In the genomic region with DNA sequence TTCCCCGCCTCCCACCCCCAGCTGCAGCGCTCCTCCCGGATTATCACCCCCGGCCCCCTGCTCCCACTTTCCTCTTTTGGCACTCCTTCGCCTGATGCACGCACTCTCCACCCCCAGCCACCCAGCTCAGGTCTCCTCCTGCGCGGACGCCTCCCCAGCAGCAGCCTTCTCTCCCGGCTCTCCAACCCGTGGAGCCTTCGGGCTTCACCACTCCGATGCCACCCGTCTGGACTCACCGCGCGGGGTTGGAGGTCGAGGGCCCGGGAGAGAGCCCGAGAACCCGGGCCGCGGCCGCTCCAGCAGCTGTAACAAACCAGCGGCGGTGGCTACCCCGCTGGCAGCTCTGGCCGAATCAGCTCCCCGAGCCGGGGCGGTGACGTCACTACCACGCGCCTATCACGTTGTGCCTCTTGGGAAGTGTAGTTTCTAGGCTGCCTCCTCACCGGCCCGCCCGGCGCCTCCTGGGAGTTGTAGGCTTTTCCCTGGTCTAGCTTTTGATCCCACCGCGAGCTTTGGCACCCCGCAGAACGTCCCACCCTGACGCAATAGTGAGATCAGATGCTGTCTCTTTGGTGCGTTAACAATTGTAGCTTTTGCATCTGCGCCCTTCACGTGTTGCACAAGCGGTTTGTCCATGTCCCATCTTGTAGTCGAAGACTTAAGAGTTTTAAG, we compare ENCODE assay signal across 8 mouse cellular contexts. TPM values are rescaled to one million over a fixed set of nuclear protein-coding genes. Genes with fewer than 3 reads are reported as not detected.
DNase-seq lines count a peak whose midpoint lies in the region; ATAC-seq and TF ChIP-seq lines count a peak whose summit lies in the region.

A gene (minus strand): TSS at position 477 of the 672 bp plus-strand sequence.

- no peaks in the 10 kb centered on the region for H3K9me3 ChIP-seq in heart, embryonic 10.5 days
- H3K9me3 ChIP-seq in kidney, embryonic 15.5 days (replicated peaks): no peaks in the 10 kb centered on the region

- no peak for TF ChIP-seq POLR2A in bone marrow macrophage, adult 2 months (IDR thresholded peaks at IDR 0.05; ENCODE audit: borderline replicate concordance, low read depth, low read length)
- peak; percentile 68 for TF ChIP-seq POLR2A in embryonic fibroblast, embryonic 13.5 days (IDR thresholded peaks at IDR 0.05; ENCODE audit: low read depth, low read length)

- under 1% methylated on average over 49 of the region's 49 CpGs for WGBS in heart, embryonic 10.5 days
- under 1% methylated on average over 49 of the region's 49 CpGs for WGBS in kidney, embryonic 15.5 days

- H3K36me3 ChIP-seq in heart, embryonic 10.5 days: peaks cover 21% of the 10 kb centered on the region
- H3K36me3 ChIP-seq in kidney, embryonic 15.5 days: peaks cover 16% of the 10 kb centered on the region

- H3K4me1 ChIP-seq in bone marrow macrophage, adult 2 months (ENCODE audit: control insufficient read depth, insufficient read depth, low read length): peaks cover 41% of the 10 kb centered on the region
- H3K4me1 ChIP-seq in embryonic fibroblast, embryonic 13.5 days (ENCODE audit: control insufficient read depth, insufficient read depth, low read length): peaks cover 19% of the 10 kb centered on the region
- peaks cover 77% of the 10 kb centered on the region for H3K4me1 ChIP-seq in heart, embryonic 10.5 days
- H3K4me1 ChIP-seq in kidney, embryonic 15.5 days: peaks cover 55% of the 10 kb centered on the region

- peak within 1 kb of the TSS; percentile 80 for H3K4me2 ChIP-seq in kidney, embryonic 15.5 days

- H3K27ac ChIP-seq in bone marrow macrophage, adult 2 months (ENCODE audit: insufficient read depth, low read depth, low read length): peak within 1 kb of the TSS; percentile 8; the same call in 1 of the 2 replicates
- peak within 1 kb of the TSS; percentile 39 for H3K27ac ChIP-seq in embryonic fibroblast, embryonic 13.5 days (ENCODE audit: insufficient read depth, low read length)
- peak within 1 kb of the TSS; percentile 95 for H3K27ac ChIP-seq in heart, embryonic 10.5 days
- H3K27ac ChIP-seq in kidney, embryonic 15.5 days: peak within 1 kb of the TSS; percentile 87

- DNase-seq in A20 (ENCODE audit: low read depth, low spot score) (peak; percentile 98), liver (peak; percentile 99)
- peak; percentile 100 for DNase-seq in heart, embryonic 10.5 days (ENCODE audit: low spot score)
- peak; percentile 98 to 99 for DNase-seq in spleen, postnatal 4 days (ENCODE audit: low spot score in 2 of 2)

- no peaks in the 10 kb centered on the region for H3K27me3 ChIP-seq in heart, embryonic 10.5 days (ENCODE audit: insufficient read depth, poor library complexity, severe bottlenecking)
- H3K27me3 ChIP-seq in kidney, embryonic 15.5 days: peaks cover 12% of the 10 kb centered on the region

- peak within 1 kb of the TSS; percentile 87 for H3K9ac ChIP-seq in kidney, embryonic 15.5 days

- H3K4me3 ChIP-seq in bone marrow macrophage, adult 2 months (ENCODE audit: insufficient read depth, low read length): peak within 1 kb of the TSS; percentile 78
- peak within 1 kb of the TSS; percentile 86 for H3K4me3 ChIP-seq in embryonic fibroblast, embryonic 13.5 days (ENCODE audit: insufficient read depth, low read length)
- peak within 1 kb of the TSS; percentile 97 for H3K4me3 ChIP-seq in heart, embryonic 10.5 days
- peak within 1 kb of the TSS; percentile 86 for H3K4me3 ChIP-seq in kidney, embryonic 15.5 days (replicated peaks)

- TF ChIP-seq CTCF in bone marrow macrophage, adult 2 months (IDR thresholded peaks at IDR 0.05; ENCODE audit: low read depth, low read length): no peak
- no peak for TF ChIP-seq CTCF in embryonic fibroblast, embryonic 13.5 days (IDR thresholded peaks at IDR 0.05; ENCODE audit: borderline replicate concordance, insufficient read depth, low read length)

- peak; percentile 95 for ATAC-seq in kidney, embryonic 15.5 days (replicated peaks; ENCODE audit: low FRiP score)
- peak; percentile 94 for ATAC-seq in monocyte, adult 5-6 weeks (replicated peaks; ENCODE audit: insufficient number of reproducible peaks, low FRiP score, low TSS enrichment, poor library complexity, severe bottlenecking)

RNA-seq across cellular contexts. Expression of the gene that starts here (rescaled TPM):
- polyA plus RNA-seq in bone marrow macrophage, adult 2 months (2012; ENCODE audit: insufficient read depth, insufficient read length, missing spikeins): 17.1 and 18.5 TPM in 2 replicates
- 47.7 and 51.9 TPM in 2 replicates for polyA plus RNA-seq in embryonic fibroblast, embryonic 13.5 days (2011; ENCODE audit: insufficient read length, low read depth, missing spikeins)
- polyA plus RNA-seq in heart, embryonic 10.5 days (2016; fragmentation: Nextera tagmentation; extraction: Ambion mirVana): 56.1 and 61.0 TPM in 2 replicates
- polyA plus RNA-seq in kidney, embryonic 15.5 days (2015; fragmentation: Nextera tagmentation; extraction: Ambion mirVana): 59.4 and 61.1 TPM in 2 replicates
- 10.6 to 34.4 TPM (median 16.6 TPM) in 3 replicates for total RNA-seq in monocyte, adult 5-6 weeks (2017)

Comparison
In these comparisons a context has a peak if more than half of its experiments do, and no peak if none do; other contexts are left out.
1. Peak in every context shown above with its lines: DNase-seq, ATAC-seq, H3K4me3 ChIP-seq and H3K27ac ChIP-seq.
2. H3K27ac ChIP-seq: peak in every context shown above with its lines; median percentile 95 in heart, embryonic 10.5 days; 87 in kidney, embryonic 15.5 days; 39 in embryonic fibroblast, embryonic 13.5 days; 8 in bone marrow macrophage, adult 2 months.